9 mouse cellular contexts compared by ENCODE assay signal in the genomic region with DNA sequence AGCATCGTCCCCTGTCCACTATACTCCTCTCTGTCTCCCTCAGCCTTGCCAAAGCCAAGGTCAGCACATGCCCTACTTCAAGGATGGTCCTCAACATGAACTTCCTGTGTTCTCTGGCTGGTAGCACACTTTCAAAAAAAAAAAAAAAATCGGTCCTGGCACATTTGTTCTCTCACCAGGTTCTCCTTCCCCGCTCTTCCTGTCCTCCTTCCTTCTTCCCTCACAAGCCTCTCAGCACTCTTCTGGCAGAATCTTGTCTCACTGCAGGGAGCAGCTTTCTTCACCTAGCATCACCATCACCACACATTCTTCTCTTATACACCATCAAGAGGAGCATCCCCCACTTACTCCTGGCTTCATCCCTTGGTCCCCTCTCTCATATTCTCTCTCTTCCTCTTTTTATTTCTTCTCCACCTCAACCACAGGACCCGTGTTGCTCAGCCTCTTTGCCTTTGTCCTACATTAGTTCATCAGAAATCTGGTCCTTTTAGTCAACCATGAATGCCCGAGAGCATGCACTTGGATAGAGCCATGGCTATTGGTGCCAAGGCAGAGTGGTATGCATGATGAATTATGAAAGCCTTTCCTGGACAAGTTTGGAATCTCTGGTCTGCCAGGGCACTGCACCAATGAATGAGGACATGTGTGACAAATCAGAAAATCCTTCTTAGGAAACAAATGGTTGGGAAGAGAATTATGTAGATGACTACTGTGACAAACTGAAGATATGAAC.
DNase-seq lines count a peak whose midpoint lies in the region; ATAC-seq and TF ChIP-seq lines count a peak whose summit lies in the region.
"Had no signal": no experiment of that assay in that cellular context is flagged by ENCODE, and none has a peak within 500 bp of the region (broad histone marks: within the 10 kb centered on the region; RNA-seq: fewer than 3 reads in every experiment).

No protein-coding gene starts in this region.

- no peaks in the 10 kb centered on the region for H3K4me1 ChIP-seq in kidney, embryonic 14.5 days (ENCODE audit: control insufficient read depth, insufficient read depth, low read length)
- peaks cover 16% of the 10 kb centered on the region for H3K4me1 ChIP-seq in midbrain, embryonic 13.5 days (replicated peaks)
- no peaks in the 10 kb centered on the region for H3K4me1 ChIP-seq in intestine, postnatal 0 days (replicated peaks; ENCODE audit: control insufficient read depth, insufficient read depth, low read length)

- no peak overlapping the region for H3K9ac ChIP-seq in kidney, embryonic 14.5 days (ENCODE audit: low read depth, low read length)
- no peak overlapping the region for H3K9ac ChIP-seq in midbrain, embryonic 13.5 days (replicated peaks)
- no peak overlapping the region for H3K9ac ChIP-seq in intestine, postnatal 0 days (ENCODE audit: low read depth, low read length)
- H3K9ac ChIP-seq: embryonic facial prominence, embryonic 15.5 days had no signal

- TF ChIP-seq CTCF in intestine, postnatal 0 days (IDR thresholded peaks at IDR 0.05; ENCODE audit: low read depth): no peak

- H3K27me3 ChIP-seq in kidney, embryonic 14.5 days (ENCODE audit: control insufficient read depth, insufficient read depth, low read length): no peaks in the 10 kb centered on the region
- no peaks in the 10 kb centered on the region for H3K27me3 ChIP-seq in midbrain, embryonic 13.5 days
- no peaks in the 10 kb centered on the region for H3K27me3 ChIP-seq in intestine, postnatal 0 days (replicated peaks; ENCODE audit: control insufficient read depth, insufficient read depth, low read length)
- H3K27me3 ChIP-seq: embryonic facial prominence, embryonic 15.5 days had no signal

- no peak overlapping the region for H3K4me3 ChIP-seq in kidney, embryonic 14.5 days (ENCODE audit: low read length)
- H3K4me3 ChIP-seq in midbrain, embryonic 13.5 days (replicated peaks): no peak overlapping the region
- no peak overlapping the region for H3K4me3 ChIP-seq in intestine, postnatal 0 days (ENCODE audit: low read depth, low read length)
- H3K4me3 ChIP-seq: embryonic facial prominence, embryonic 15.5 days had no signal

- H3K27ac ChIP-seq in kidney, embryonic 14.5 days (ENCODE audit: low read depth, low read length): no peak overlapping the region
- H3K27ac ChIP-seq in midbrain, embryonic 13.5 days: 0 out of 2 replicates have a peak overlapping the region, but pooled peaks have one; percentile 36
- no peak overlapping the region for H3K27ac ChIP-seq in intestine, postnatal 0 days (ENCODE audit: low read depth, low read length)
- H3K27ac ChIP-seq: embryonic facial prominence, embryonic 15.5 days had no signal

- 82% methylated on average over 5 of the region's 5 CpGs for WGBS in kidney, embryonic 14.5 days
- WGBS in midbrain, embryonic 13.5 days: 73% methylated on average over 5 of the region's 5 CpGs
- 75% methylated on average over 5 of the region's 5 CpGs for WGBS in intestine, postnatal 0 days

- DNase-seq in kidney, adult 11 months: peak; percentile 31
- peak; percentile 26 for DNase-seq in adrenal gland, postnatal 25 days
- peak; percentile 45 for DNase-seq in fat pad, adult 2 months (ENCODE audit: extremely low read depth, low read depth, low spot score)
- no peak for DNase-seq in lung, postnatal 10 days
- no peak for DNase-seq in spleen, postnatal 14 days (ENCODE audit: low spot score in 2 of 2)

- no peak overlapping the region for H3K4me2 ChIP-seq in kidney, embryonic 14.5 days (replicated peaks; ENCODE audit: low read depth, low read length)
- H3K4me2 ChIP-seq in midbrain, embryonic 13.5 days (replicated peaks): no peak overlapping the region
- H3K4me2 ChIP-seq in intestine, postnatal 0 days (replicated peaks; ENCODE audit: low read depth): no peak overlapping the region
- H3K4me2 ChIP-seq: embryonic facial prominence, embryonic 15.5 days had no signal

- H3K36me3 ChIP-seq in kidney, embryonic 14.5 days (ENCODE audit: control insufficient read depth, insufficient read depth, low read length): no peaks in the 10 kb centered on the region
- H3K36me3 ChIP-seq in midbrain, embryonic 13.5 days: no peaks in the 10 kb centered on the region
- no peaks in the 10 kb centered on the region for H3K36me3 ChIP-seq in intestine, postnatal 0 days (ENCODE audit: control insufficient read depth, insufficient read depth)
- H3K36me3 ChIP-seq: embryonic facial prominence, embryonic 15.5 days had no signal

- ATAC-seq in kidney, embryonic 14.5 days (ENCODE audit: low FRiP score, low TSS enrichment): no peak
- no peak for ATAC-seq in midbrain, embryonic 13.5 days
- ATAC-seq in intestine, postnatal 0 days: no peak

- no peaks in the 10 kb centered on the region for H3K9me3 ChIP-seq in kidney, embryonic 14.5 days (ENCODE audit: control insufficient read depth, low read length)
- no peaks in the 10 kb centered on the region for H3K9me3 ChIP-seq in midbrain, embryonic 13.5 days
- no peaks in the 10 kb centered on the region for H3K9me3 ChIP-seq in intestine, postnatal 0 days (ENCODE audit: control insufficient read depth)
- H3K9me3 ChIP-seq: embryonic facial prominence, embryonic 15.5 days had no signal

Comparison
In these comparisons a context has a peak if more than half of its experiments do, and no peak if none do; other contexts are left out.
1. DNase-seq: peak in kidney, adult 11 months (single experiment), adrenal gland, postnatal 25 days (single experiment) and fat pad, adult 2 months (single experiment); none in lung, postnatal 10 days (single experiment) and spleen, postnatal 14 days (0 of 2).